Mouse (Mus musculus) gastrocnemius, postnatal 10 days (tissue): ENCODE measurements at regions not wholly inside any gene's neighbourhood (a gene's known extent, or its start where the extent isn't known, plus 50 kb on each side); places are given as distances from the start of the nearest gene placed in this dataset.

Source experiments
- DNase-seq: peaks from one replicate; pipeline ENCODE4 v3.0.0; 2021; ENCODE audit warnings: mixed read lengths

DNA sequence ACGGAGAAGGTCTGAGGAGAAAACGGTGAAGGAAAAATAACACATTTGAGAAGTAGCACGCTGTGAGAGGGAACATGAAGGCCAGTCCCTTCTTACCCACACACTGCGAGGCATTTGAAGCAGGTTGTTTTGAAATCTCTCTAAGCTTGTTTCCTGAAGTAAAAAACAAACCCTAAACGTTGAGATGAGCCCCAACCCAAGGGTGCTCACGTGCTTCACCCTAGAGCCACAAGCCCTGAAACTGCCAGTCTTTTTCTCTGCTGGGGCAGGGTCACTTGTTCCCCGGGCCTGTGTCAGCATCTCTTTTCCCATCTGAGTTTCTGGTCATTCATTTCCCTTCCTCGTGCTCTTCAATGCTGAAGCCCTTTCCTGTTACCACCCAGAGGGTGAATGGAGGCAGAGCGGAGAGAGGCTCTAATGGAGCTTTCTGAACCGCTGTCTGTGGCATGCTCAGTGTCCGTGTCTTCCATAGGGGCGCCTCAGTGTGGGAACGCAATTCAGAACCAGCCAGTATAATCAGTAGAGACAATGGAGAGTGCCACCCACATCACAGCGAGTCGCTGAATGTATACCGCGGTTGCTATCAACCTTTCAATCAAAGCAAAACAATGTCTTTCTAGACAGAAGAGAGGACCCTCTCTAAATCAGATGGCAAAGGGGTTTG, 375.0 kb upstream of the Gm10131 start:
- DNase-seq: no peak

DNA sequence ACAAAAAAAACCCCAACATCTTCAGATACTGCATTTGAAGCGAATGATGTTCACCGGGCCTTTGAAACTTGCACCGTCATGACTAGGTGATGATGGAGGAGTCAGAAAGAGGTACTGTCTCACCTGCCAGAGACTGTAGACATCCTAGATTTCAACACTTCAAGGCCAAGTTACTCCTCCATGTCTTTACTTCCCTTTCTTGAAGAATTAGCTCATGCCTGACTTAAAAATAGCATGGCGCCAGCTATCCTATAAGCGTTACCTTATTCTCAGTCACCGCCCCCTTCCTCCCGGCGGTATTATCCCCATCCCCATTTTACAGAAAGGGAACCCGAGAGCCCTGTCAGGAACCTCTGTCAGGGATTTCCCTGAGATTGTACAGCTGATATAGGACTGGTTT, 374.4 kb upstream of the Gm10131 start:
- no peak for DNase-seq

DNA sequence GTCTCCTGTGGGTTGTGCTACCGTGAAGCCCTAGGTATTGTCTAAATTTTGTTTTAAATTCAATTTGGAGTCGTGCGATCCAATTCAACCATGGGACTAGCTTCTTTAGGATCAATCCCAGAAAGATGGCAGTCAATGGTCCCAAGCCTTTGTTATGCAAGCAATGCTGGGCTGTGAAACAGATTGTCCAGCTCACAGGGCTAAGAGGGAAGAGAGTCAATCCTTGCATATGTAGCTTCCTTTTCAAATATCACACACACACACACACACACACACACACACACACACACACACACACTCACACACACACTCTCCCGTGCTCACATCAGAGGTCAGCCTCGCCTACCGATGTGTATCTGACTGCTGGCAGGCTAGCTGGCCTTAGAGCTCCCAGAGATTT, 373.8 kb upstream of the Gm10131 start:
- DNase-seq: no peak

DNA sequence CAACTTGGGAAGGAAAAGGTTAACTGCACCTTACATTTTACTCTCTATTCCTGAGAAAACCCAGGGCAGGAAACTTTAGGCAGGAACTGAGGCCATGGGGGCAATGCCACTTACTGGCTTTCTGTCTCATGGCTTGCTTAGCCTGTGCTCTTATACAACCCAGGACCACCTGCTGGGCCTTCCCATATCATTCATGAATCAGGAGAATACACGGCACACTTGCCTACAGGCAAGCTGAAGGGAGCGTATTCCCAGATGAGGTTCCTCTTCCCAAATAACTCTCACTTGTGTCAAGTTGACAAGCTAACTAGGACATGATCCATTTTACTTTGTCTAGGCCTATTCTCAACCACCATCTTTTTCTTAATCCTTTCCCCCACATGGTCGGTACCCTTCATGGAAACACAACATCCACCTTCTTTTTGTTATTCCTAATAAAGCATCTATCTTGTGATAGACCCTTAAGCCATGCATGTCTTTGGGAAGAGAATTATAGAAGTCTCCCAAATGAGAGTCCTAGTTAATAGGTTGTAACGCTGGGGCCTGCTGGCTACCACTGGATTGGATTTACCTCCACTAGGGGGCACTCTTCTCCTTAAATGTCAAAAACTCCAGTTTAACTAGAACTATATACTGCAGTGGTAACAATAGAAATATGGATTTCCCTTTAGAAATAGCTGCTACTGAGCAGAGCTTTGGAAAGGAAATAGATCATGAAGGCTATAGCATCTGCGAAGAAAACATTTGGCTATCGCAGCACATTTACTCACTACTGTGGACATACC, 373.2 kb upstream of the Gm10131 start:
- DNase-seq: peak; percentile 26

DNA sequence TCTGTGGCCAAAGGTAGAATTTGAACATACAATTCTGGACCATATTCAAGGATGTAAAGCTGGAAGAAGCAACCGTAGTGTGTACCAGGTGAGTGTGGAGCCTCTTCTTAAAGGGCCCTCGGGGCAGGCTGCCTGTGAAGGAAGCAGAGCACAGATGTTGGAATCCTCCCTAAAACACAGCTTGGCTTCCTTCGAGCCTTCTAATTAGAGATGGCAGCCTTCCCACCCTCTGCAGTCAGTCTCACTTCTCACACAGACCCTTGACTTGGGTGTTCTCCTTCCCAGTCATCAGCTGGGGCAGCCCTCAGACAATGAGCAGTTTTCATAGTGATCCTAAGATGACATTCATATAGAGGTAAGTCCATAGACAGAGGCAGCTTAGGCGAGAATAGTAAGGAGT, 371.7 kb upstream of the Gm10131 start:
- no peak for DNase-seq

DNA sequence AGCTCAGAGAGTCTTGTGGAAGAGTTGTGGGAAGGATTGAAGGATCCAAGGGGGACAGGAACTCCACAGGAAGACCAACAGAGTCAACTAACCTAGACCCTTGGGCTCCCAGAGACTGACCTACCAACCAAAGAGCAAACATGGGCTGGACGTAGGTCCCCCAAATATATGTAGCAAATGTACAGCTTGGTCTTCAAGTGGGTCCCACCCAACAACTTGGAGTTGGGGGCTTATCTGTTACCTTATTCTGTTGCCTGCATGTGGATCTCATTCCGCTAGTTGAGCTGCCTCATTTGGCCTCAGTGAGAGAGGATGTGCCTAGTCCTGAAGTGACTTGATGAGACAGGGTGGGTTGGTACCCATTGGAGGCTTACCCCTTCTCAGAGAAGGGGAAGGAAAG, 371.1 kb upstream of the Gm10131 start:
- no peak for DNase-seq

DNA sequence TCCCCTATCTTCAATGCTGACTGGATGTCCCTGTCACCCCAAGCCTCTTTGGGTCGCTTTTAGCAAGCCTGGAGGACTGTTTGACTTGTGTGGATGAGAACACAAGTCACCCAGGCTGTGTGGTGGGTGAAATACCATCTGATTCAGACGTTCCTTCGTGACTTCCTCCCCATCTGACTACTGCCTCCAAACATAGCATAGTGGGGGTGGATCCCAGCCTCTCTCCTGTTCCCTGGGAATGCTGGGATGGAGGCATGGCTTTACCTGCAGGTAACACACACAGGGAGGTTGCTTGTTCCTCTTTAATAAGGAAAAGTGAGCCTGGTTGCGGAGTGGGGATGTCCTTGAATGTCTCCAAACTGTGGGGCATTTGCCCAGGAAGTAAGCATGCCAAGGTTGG, 369.0 kb upstream of the Gm10131 start:
- no peak for DNase-seq

GRCm38 (mm10) chr8:34478891-34479290, 367.4 kb upstream of the Gm10131 start:
- no peak for DNase-seq

DNA sequence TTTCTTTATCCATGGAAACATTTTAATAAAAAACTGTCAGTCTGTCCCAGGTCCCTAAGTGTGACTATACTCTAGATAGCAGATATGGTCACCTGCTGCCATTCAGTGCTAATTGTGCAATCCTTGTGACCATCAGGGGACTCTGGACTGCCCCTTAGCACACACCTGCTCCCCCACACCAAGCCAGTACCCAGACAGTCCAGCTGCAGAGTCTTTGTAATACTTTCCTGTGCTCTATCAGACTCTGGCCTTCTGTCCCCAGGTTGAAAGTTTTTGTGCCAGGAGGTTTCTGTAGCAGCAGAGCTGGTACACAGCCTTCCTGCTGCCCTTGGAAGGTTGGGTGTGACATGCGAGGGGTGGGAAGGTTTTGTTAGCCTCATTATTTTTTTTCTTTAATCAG, 366.9 kb upstream of the Gm10131 start:
- DNase-seq: no peak

DNA sequence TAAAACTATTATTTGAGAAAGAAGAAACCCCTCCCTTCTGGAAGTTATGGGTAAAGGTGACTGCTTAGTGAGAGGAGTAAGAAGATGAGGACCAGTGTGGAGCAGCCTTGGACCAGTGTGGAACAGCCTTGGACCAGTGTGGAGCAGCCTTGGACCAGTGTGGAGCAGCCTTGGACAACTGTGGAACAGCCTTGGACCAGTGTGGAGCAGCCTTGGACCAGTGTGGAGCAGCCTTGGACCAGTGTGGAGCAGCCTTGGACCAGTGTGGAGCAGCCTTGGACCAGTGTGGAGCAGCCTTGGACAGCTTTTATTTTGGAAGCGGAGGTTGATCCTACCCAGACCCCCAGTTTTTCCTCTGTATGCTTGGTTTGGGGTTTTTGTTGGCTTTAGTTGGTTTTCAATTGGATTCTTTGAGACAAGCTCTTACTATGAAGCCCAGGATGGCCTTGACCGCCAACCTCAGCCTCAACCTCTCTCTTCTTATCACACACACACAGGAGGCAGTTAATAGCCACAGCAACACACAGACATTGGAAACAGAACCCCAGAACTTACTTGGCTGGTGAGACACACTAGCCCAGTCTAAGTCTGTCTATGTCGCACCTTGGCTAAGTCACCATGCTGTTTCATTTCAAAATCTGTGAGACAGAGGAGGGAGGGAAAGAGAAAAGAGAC, 364.7 kb upstream of the Gm10131 start:
- no peak for DNase-seq

GRCm38 (mm10) chr8:34474593-34474992, 363.1 kb upstream of the Gm10131 start:
- DNase-seq: no peak

- DNase-seq: no peak
Measured at GRCm38 (mm10) chr8:34473769-34474168, 362.2 kb upstream of the Gm10131 start.

- no peak for DNase-seq
Measured at GRCm38 (mm10) chr8:34473301-34473700, 361.8 kb upstream of the Gm10131 start.

DNA sequence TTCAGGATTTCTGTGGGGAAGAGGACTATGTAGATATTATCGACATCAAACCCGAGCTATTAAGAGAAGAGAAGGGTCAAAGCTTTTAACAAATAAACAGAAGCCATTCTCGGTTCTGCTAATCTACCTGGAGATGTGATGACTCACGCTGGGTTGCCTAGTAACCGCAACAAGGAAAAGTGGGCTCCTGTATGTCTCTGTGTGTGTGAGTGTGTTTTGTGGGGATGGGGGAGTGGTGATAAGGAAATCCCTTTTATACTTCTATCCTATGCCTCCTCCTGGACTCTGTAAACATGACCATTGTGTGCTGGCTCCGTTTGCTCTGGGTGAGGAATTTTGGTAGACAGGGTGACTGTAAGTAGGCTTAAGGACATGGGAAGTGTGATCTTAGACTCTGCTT, 361.3 kb upstream of the Gm10131 start:
- no peak for DNase-seq

DNA sequence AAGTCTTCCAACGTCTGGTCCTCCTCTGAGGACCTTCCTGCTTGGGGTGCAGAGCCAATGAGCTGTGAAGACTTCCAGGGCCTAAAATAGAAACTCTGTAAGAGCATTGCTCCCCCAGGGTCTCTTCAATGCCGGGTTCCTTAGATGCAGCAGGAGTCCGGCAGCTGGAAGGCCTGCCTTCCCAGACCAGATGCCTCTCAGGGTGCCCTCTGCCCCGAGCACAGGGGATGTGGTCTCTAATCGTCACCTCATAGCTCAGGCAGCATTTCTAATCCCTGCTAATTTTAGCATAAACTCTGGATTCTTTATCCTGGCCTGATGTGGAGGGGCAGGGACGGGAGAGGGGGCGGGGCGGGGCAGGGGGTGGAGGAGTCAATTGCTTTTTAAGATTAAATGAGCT, 360.9 kb upstream of the Gm10131 start:
- DNase-seq: no peak

DNA sequence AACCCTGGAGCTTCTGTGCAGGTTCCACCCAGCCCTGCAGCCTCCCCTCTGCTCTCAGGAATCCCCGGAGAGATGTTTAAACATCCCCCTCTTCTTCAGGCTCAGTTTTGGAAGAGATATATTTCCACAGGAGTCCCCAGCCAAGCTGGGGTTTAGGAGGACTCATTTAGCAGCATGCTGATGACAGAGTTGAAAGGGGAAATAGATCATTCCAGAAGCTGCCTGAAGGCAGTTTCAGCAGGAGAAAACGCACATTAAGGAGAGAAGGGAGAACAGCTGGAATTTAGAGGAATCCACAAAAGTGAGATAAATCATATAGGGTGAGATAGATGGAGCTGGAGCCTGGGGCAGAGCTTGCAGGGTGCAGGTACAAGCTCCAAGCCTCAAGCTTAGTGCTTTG, 357.6 kb upstream of the Gm10131 start:
- DNase-seq: no peak

DNA sequence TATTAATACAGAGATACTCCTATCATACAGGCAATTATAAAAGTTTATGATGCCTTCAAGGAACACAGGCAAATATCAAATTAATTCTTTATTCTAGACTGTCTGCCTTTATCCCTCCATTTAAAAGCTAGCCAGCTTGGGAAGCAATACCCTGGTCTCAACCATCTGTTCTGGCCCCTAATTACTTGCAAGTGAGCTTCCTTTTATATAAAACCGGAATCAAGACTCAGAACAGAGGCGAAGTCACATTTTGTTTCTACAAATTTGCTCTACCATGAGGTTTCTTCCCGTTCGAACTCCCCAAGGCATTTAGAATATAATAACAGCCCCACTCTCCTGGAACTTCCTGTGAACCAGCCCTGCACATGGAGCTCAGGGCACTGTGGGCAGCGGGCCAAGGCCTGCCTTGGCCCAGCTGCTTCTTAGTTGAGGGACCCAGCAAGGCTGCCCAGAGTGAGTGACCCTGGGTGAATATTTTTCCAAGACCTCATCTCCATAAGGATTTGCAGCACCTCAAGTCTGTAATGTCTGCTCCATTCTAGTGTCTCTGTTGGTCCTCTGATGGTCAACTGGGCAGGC, 355.3 kb upstream of the Gm10131 start:
- no peak for DNase-seq

GRCm38 (mm10) chr8:34465398-34465797, 353.9 kb upstream of the Gm10131 start:
- DNase-seq: no peak

DNA sequence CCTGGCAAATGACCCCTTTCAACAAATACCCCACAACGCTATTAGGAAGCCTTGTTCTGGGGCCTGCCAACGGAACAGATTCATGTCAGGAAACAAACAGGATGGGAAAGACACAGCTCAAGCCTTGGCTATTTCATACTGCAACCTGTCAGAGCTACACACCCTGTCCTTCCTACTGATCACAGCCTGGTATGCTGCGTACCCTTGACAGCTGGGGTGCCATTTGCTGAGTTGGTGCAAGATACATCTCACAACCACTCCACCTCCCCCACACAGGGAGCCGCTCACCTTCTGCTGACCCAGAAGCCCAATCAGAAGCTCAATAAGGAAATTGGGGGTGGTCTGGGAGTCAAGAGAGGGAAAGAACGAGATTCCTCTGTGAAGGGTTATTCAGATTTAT, 350.7 kb upstream of the Gm10131 start:
- DNase-seq: no peak

DNA sequence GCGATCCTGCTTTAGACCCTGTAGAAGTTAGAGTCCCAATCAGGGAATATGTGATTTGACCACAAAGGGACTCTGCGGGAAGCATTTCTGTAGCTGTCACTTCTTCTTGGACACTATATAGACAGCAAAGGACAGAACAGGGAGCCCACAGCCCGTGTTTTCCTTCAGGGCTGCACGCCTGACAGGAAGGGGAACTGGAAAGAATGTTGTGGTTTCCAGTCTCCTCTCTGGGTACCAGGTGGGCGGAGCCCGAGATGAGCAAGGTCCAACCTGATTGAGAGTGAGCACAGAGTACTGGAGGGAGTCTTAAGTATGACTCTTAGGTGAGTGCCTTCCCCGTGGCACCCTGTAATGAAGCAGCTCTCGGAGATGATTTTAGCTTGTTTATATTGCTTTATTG, 346.8 kb upstream of the Gm10131 start:
- no peak for DNase-seq

DNA sequence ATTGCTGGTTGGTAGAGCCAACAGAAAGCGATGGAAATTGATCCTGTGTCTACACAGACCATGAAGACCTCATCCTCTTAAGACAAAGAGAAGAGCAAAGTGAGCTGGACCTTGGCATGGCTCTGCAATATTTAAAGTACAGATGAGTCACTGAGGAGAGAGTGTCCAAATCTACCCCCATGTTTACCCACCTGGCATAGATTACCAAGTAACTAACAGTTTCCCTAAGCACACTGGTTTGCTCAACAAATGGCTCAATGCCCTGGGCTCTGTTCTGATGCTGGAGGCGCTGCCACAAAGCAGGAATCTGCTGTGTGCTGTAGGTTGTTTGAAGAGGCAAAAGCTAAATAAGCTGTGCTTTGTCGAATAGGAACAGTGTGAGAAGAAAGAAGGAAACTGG, 345.0 kb upstream of the Gm10131 start:
- no peak for DNase-seq

DNA sequence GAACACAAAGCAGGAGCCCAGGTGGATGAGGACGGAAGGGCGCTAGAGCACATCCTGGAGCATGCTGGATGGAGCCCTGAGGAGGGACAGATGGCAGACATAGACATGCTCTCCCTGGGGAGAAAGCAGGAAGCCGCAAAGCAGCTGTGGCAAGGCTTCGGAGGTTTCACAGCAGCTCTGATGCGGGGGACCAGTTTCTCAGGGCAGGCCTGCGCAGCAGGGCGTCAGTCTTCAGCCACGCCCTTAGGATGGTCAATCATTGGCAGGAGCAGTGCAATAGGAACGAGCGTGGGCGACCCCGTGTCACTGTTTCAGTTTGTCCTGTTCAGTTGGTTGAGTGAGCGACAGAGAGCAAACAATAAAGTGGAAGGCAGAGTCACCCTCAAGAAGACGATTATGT, 343.8 kb upstream of the Gm10131 start:
- DNase-seq: no peak

- DNase-seq: no peak
Measured at GRCm38 (mm10) chr8:34452811-34453210, 341.3 kb upstream of the Gm10131 start.
